Mouse (Mus musculus) duodenum, adult 2 months (tissue): Measurements from ENCODE around the gene Lgals12. TPM values are rescaled to one million over a fixed set of nuclear protein-coding genes. Genes with fewer than 3 reads are reported as not detected.

Experiments used
- polyA plus RNA-seq: library from polyadenylated mRNA; depleted of rRNA; stranded (reverse); fragments of >200 nt; gene quantifications from 2 replicates; pipeline ENCODE4 v1.2.3, GENCODE M21; 2012; ENCODE audit warnings: low replicate concordance; rRNA removed

Gene Lgals12
- 1.5 and 4.7 TPM in 2 replicates for polyA plus RNA-seq

DNA sequence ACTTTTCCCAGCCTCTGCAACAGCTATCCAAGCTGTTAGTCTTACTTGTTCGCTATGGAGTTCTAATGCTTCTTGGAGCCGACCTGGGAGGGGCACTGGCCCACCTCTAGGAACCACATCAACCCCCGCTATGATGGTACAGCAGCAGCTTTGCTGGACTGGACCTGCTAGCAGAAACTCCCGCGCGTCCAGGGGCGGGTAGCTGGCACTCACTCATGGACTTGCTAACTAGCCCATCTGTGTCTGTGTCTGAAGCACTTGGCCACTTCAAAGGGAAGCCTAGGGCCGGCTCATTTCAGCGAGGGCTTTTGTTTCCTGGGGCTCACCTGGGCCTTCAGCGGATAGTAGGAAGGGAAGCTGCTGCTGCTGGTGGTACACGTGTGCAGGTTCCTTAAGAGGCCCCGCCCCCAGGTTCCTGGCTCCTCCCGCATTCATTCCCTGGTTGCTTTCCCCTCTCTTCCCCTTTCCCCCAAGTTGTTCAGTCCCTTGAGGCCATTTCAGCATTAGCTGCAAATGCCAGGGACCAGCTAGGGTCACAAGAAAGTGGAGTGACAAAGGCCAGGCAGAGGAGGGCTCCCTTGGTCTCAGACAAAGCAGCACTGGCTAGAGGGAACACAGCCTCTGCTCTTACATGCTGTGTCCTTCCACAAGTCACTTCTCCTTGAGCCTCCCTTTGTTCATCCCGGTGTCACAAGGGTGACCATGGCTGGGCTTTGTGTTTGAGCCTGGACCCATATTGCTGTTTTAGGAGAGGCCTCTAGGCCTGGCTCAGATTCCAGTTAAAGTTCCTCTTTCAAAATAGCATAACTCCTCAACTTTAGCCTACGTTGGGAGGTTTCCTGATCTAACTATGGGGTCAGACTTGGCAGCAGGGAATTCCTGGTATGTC lies at the start of gene Lgals12:
Gene Lgals12 (minus strand): TSS at position 393 of the 889 bp plus-strand sequence.

DNA sequence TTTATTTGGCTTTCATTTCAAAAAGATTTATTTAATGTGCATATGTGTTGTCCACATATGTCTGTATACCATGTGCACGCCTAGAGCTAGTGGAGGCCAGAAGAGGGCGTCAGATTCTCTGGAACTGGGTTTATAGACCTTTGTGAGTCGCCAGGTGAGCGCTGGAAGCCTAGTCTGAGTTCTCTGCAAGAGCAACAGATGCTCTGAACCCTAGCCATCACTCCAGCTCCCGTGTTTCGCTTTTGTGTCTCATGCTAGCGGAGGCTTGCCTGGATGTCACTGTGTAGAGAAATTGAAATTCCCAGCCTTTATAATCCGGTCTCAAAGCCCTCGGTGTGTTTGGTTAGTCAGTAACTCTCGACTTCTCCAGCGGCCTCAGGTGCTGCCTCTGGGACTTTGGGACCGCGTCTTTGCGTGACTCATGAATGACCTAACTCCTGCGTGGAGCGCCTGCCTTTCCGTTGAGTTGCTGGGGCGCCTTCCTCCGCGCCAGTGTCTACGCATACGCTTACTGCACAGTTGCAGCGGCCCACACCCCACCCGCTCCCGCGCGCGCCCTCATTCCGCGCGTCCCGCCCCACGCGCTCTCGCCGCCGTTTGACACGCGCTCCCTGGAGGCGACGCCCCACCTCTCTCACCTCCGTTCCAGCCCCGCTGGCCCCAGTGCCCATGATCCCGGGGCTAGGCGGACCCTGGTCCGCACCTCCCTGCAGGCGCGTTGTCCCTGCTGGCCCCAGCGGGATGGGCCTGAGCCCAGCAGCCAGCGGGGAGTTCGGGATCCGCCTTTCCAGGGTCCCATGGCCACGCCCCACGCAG lies 5.2 kb upstream of the Lgals12 start, which contains the start of gene Hrasls5:
Gene Hrasls5 (plus strand): TSS at position 600 of the 816 bp plus-strand sequence.

DNA sequence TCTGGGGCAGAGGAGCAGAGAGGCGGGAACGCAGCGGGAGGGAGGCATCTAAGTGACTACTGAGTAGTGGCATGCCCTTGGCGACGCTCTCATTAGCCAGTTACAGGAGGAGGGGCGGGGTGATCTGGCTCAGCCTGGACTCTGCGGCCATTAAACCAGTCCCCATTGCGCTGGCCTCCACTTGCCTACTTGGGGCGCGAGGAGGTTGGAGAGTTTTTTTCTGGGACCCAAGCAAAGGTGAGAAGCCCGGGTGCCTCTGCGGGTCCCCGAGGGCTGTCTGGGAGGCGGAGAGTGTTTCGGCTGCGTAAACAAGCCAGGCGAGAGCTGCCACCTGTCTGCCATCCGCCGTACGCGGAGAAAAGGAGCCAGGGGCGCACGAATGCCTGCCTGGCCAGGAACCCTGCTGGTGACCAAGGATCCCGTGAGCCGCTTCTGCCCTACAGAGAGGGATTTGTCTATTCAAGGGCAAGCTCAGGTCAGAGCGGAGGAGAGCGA lies 49.6 kb downstream of the Lgals12 start, which contains the start of gene Pla2g16:
Gene Pla2g16 (plus strand): TSS at position 132 of the 495 bp plus-strand sequence.

Other genes with a start within 250 kb of the Lgals12 start
- gene Spindoc, start 224.2 kb downstream of the Lgals12 start, polyA plus RNA-seq: 12.7 and 14.5 TPM in 2 replicates
- 8.6 and 8.8 TPM in 2 replicates for gene 2700081O15Rik, start 189.6 kb downstream of the Lgals12 start, polyA plus RNA-seq
- 86.5 and 137 TPM in 2 replicates for gene Rtn3, start 123.9 kb downstream of the Lgals12 start, polyA plus RNA-seq
- gene Atl3, start 113.2 kb downstream of the Lgals12 start, polyA plus RNA-seq: 1.5 and 2.7 TPM in 2 replicates
- 8.4 and 10.0 TPM in 2 replicates for gene Pla2g16, start 49.7 kb downstream of the Lgals12 start, polyA plus RNA-seq
- gene Hrasls5, start 5.3 kb upstream of the Lgals12 start, polyA plus RNA-seq: not detected in 2 replicates
- gene Slc22a19, start 104.1 kb upstream of the Lgals12 start, polyA plus RNA-seq: not detected in 2 replicates
- gene Slc22a26, start 195.5 kb upstream of the Lgals12 start, polyA plus RNA-seq: not detected in 2 replicates